Mouse (Mus musculus): ENCODE results near the gene Lgals9. TPM values are rescaled to one million over a fixed set of nuclear protein-coding genes. Genes with fewer than 3 reads are reported as not detected.

Lgals9 gene
- polyA plus RNA-seq (2015; fragmentation: Illumina TruSeq; extraction: RNeasy Lipid Tissue Mini Kit (QIAGEN cat#74804); ENCODE audit: insufficient read depth, low read depth, low replicate concordance) = 26.2 TPM

DNA sequence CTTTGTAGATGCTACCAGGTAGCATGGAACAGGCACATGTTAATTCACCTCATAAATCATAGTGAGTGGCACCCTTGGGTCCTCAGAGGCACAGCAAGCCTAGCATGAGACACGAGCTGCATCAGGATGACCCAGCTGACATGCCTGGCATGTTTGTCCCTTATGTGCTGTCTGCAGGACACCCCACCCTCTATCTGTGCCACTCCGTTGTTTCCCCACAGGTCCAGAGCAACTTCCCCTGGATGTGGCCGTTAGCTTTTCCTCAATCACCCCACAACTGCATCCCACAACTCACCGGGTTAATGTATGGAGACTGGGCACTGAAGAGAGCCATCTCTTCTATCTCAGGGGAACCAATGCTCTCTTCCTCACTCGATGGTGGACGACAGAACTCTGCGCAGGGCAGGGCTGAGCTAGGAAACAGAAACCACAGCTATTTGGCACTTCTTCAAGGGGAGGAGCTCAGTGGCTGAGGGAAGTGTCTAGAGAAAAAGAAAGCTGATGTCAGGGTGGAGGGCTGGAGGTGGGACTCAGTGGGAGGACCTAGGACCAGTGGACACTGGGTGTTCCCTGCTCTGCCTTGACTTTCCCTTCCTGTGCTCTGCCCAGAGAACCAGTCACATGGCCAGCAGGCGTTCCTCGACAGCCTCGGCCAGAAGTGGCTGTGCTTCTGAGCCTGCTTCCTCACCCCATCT, at the start of gene Lgals9:
Lgals9 (minus strand) TSS at position 464 of the 695 bp plus-strand sequence.

GRCm38 (mm10) chr11:78920411-78920939, 64.3 kb downstream of the Lgals9 start, which contains the start of gene Nos2:
TSS of gene Nos2 (plus strand) at chr11:78920787.

Other genes with a start within 250 kb of the Lgals9 start
- gene Ccnq, start 233.2 kb downstream of the Lgals9 start, polyA plus RNA-seq (2015; fragmentation: Illumina TruSeq; extraction: RNeasy Lipid Tissue Mini Kit (QIAGEN cat#74804); ENCODE audit: insufficient read depth, low read depth, low replicate concordance) = 4.7 TPM
- 5.3 TPM for gene Lyrm9, start 158.4 kb downstream of the Lgals9 start, polyA plus RNA-seq (2015; fragmentation: Illumina TruSeq; extraction: RNeasy Lipid Tissue Mini Kit (QIAGEN cat#74804); ENCODE audit: insufficient read depth, low read depth, low replicate concordance)
- not detected for gene Nos2, start 64.2 kb downstream of the Lgals9 start, polyA plus RNA-seq (2015; fragmentation: Illumina TruSeq; extraction: RNeasy Lipid Tissue Mini Kit (QIAGEN cat#74804); ENCODE audit: insufficient read depth, low read depth, low replicate concordance)
- 2.2 TPM for gene Ksr1, start 161.5 kb upstream of the Lgals9 start, polyA plus RNA-seq (2015; fragmentation: Illumina TruSeq; extraction: RNeasy Lipid Tissue Mini Kit (QIAGEN cat#74804); ENCODE audit: insufficient read depth, low read depth, low replicate concordance)